Mouse (Mus musculus): ENCODE data around the gene Prkcz. TPM values are rescaled to one million over a fixed set of nuclear protein-coding genes. Genes with fewer than 3 reads are reported as not detected.

Prkcz gene
- total RNA-seq, 2 experiments from 2014 or later = 224 to 236 TPM

DNA sequence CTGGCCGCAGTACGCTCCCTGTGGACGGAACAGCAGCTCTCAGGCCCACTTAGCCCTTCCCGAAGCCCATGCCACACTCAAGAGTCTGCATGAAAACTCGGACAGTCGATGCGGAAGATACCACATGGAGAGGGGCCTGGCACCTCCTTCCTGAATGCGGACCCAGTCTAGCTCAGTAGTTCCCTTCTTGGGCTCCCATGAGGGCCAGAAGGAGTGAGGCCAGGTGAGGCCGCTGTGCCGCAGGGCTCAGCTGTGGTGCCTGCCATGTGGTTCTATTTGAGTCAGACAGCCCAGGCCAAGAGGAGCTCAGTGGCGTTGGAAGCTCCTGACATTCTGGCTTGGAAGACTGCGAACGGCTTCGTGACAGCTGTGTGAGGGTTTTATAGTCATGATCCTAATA, 66.8 kb downstream of the Prkcz start:
- DNase-seq (ENCODE audit: low spot score in 2 of 2) = no peak
- intact Hi-C loops (cut with DNase I) = no loop called here

DNA sequence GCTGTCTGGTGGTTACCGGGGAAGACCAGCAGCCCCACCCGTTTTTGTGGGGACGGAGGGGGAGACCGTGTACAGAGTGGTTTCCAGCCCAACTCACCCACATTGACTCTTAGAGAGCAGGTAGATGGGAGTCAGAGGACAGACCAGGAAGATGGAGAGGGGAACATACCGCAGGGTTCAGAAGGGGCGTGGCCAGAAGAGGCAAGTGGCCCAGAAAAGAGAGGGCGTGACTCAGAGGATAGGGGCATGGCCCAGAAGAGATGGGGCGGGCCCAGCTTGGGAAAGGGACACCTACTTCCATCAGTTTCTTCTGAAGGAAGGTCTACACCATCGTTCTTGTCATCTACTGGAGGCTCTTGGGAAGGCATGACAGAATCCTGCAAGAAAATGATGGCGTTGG, 68.3 kb downstream of the Prkcz start:
- DNase-seq (ENCODE audit: low spot score in 2 of 2) = no peak
- intact Hi-C loops (cut with DNase I) = no loop called here

DNA sequence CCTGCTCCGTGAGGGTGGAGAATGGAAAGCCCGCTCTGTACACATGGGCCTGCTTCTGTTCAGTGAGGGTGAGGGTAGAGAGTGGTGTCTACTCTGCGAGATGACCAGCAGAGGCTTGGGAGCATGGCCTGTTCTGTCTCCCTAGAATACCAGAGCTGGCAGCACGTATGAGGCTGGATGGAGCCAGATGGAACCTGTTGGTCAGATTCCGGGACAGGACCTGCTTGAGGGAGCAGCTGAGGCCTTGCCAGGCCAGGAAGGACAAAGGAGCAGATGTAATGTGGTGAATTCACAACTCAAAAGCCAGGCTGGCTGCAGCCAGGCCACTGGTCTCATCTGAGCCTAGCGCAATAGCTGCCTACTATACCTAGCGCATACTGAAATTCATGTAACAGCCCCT, 71.1 kb downstream of the Prkcz start:
- DNase-seq (ENCODE audit: low spot score in 2 of 2) = no peak
- intact Hi-C loops (cut with DNase I) = no loop called here

DNA sequence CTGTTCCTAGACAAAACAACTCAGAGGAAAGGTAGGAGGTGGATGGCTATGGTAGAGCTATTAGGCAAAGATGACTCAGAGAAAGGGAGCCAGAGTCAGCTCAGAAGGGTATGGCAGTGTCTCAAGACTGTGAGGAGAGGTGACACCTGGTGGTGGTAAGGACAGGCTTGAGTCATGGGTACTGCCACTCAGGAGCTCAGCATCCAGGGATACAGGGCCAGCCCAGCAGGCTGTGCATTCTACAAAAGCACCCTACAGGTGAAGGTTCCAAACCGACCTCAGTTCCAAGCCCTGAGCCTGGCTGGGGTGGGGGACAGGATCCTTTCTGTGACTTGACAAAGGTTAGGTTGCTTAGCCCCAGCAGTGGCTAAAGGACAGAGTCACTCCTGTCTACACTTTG, 72.6 kb downstream of the Prkcz start:
- DNase-seq (ENCODE audit: low spot score in 2 of 2) = no peak
- intact Hi-C loops (cut with DNase I) = no loop called here

DNA sequence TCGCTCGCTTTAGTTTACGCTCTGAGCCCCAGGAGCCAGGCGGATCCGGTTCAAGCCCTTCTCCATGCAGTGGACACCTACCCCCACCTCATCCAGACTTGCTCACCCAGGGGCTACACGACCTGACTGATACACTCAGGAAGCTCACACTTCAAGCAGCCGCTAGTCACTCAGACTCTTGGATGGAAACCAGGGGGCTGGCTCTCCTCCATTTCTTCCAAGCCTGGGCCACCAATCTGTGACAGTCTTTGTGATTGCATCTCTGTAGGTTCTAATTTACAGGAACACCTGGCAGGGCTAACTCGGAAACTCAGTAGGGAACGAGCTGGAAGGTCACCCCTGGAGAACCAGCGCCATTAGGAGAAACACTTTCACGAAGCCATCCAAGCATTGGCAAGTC, 73.4 kb downstream of the Prkcz start:
- intact Hi-C loops (cut with DNase I) = no loop called here
- DNase-seq (ENCODE audit: low spot score in 2 of 2) = no peak

DNA sequence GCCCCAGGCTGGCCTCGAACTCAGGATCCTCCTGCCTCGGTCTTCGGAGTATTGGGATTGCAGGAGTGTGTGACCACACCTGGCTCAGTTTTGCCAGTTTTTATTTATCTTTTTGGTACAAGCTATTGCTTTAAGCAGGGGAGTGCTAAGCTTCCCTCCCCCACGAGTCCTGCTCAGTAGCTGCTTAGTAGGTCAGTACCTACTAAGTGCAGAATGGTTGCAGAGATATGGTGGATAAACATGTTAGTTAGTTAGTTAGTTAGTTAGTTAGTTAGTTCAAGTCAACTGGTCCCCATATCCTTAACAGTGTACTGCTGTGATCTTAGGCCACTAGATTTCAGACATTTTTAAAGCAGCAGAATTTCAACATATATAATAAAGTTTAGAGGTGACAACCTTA, 75.1 kb downstream of the Prkcz start:
- no peak for DNase-seq (ENCODE audit: low spot score in 2 of 2)

DNA sequence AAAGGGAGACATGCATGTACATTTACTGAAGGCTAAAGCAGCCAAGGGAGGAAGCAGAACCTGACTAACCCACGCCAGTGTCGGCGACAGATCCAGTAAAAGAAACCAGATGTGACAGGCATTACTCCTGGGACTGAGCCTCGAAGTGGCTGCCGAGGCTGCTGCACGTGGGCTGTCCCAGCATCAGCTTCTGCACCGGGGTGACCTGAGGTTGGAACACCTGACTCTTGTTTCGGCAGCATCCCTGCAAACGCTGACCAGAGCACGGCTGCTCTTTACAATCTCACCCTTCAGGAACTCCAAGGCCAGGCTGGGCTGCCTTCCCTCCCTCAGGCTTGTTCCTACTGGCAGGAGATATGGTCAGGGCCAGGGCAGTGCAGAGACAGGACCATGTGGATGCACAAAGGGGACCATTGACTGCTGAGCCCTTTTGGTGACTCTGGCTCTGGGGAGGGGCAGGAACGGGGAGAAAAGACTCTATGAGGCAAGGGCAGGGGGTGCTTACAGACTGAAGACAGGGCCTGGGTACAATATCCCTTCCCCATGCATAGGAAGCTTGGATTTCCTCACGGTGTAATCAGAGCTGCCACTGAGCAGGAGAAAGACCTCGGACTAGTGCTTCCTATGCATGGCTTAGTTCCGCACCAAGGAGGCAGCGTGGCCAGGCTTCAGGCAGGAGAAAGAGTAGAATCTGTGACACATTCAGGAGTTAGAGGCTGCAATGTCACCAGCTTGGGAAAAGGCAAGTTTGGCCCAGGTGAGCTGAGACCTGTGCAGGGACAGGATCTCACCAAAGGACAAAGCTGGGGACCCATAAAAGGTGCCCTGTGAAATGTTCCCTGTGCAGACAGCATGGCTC, 76.4 kb downstream of the Prkcz start:
- intact Hi-C loops (cut with DNase I) = no loop called here
- DNase-seq (ENCODE audit: low spot score in 2 of 2) = no peak

More for the DNA sequence above, 75.1 kb downstream of the Prkcz start:
- intact Hi-C loops (cut with DNase I) = no loop called here

DNA sequence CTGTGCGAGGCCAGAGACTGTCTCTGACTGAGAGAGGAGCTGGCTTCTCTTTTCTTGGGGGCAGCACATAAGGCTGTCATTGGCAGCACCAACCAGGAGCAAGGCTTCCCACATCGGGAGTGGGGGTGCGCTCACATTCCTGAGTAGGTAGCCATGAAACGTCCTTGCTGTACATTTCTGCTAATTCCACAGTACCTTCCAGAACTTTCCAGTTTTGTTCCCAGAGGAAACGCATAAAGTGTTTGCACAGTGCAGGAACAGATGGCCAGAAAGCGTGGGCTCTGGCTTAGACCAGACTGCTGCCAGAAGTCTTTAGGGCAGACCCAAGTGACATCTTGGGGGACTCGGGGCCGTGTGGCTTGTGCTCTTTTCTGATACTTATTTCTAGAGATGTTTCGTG, 77.6 kb downstream of the Prkcz start:
- DNase-seq (ENCODE audit: low spot score in 2 of 2) = peak in 1 of 2 experiments; percentile 48
- intact Hi-C loops (cut with DNase I) = no loop called here

DNA sequence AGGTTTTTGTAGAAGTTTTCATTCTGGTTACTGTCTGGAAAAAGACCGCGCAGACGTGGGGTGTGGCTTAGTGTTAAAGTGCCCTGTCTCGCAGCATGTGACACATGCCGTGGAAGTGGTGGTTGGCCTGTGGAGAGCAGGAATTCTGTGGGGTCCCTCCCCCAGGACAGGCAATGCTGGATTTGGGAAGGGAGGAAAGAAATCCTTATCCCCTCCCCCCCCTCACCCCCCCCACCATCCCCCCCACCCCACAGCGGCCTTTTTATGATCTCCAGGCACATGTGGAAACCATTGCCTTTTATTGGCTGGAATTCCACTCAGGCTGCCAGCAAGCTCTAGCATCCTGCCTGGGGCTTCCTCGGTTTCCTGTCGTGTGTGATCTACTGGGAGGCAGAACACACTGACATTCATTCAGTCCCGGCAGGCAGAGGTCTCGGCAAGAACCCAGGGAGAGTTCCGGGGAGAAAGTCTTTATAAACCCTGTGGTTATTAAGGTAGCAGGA, 78.1 kb downstream of the Prkcz start:
- no peak for DNase-seq (ENCODE audit: low spot score in 2 of 2)
- intact Hi-C loops (cut with DNase I) = no loop called here

DNA sequence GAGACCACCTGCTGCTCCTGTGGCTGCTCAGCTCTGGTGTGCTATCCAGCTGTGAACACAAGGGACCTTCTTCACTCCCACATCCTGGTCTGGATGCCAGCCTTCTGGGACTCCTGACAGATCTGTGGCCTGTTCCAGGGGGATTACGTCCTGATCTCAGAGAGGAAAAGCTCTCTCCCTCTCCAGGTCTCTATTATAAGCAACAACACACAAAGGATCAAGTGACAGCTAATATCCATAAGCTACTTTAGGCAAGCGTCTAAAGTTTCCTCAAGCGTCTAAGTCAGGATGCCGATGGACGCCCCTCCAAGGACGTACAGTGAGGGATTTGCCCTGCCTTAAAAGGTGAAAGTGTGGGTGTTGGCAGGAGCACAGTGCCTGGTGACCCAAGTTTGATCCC, 78.9 kb downstream of the Prkcz start:
- intact Hi-C loops (cut with DNase I) = no loop called here
- no peak for DNase-seq (ENCODE audit: low spot score in 2 of 2)

DNA sequence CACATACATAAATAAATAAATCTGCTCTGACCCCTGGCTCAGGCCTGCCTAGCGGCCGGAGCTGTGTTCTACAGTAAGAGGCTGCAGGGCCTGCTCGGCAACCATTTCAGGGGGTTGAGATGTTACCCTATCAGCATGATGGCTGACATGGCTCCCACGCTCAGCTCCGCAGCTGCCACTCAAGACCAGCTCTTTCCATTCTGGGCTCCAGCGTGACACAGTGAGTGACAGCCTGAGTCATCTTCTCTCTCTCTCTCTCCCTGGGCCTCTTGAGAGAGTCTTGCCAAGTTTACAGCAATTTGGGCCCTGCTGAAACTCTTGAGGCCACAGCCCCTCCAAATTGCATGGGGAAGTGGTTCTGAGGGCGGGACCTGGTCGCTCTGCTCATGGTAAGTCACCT, 79.5 kb downstream of the Prkcz start:
- intact Hi-C loops (cut with DNase I) = no loop called here
- no peak for DNase-seq (ENCODE audit: low spot score in 2 of 2)

DNA sequence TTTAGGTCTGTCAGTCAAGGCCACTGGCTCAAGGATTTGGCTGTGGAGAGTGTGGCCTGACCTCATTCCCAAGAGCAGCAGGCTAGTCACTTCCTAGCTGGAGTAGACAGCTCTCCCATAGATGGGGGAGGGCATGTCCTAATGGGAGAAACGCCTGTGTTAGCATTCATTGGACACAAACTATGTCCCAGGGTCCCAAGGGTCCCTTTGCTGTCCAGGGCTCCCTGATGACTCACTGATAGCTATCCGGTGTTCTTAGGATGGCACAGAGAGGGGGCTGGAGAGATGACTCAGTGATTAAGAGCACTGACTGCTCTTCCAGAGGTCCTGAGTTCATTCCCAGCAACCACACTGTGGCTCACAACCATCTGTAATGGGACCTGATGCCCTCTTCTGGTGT, 79.9 kb downstream of the Prkcz start:
- no peak for DNase-seq (ENCODE audit: low spot score in 2 of 2)
- intact Hi-C loops (cut with DNase I) = no loop called here

DNA sequence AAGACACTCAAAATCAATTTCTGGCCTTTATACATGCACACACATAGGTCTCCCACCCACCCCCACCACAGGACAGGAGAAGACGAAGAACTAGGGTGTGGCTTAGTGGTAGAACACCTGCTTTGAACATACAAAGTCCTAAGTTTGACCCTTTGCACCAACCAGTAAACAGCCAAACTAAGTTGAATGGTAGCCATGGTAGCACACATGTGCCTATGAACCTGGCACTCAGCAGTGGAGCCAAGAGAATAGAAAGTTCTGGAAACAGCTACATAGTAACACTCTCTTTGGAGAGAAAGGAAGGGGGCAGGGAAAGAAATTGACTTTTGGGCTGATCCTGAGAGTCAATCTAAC, 80.4 kb downstream of the Prkcz start:
- DNase-seq (ENCODE audit: low spot score in 2 of 2) = no peak
- intact Hi-C loops (cut with DNase I) = no loop called here

DNA sequence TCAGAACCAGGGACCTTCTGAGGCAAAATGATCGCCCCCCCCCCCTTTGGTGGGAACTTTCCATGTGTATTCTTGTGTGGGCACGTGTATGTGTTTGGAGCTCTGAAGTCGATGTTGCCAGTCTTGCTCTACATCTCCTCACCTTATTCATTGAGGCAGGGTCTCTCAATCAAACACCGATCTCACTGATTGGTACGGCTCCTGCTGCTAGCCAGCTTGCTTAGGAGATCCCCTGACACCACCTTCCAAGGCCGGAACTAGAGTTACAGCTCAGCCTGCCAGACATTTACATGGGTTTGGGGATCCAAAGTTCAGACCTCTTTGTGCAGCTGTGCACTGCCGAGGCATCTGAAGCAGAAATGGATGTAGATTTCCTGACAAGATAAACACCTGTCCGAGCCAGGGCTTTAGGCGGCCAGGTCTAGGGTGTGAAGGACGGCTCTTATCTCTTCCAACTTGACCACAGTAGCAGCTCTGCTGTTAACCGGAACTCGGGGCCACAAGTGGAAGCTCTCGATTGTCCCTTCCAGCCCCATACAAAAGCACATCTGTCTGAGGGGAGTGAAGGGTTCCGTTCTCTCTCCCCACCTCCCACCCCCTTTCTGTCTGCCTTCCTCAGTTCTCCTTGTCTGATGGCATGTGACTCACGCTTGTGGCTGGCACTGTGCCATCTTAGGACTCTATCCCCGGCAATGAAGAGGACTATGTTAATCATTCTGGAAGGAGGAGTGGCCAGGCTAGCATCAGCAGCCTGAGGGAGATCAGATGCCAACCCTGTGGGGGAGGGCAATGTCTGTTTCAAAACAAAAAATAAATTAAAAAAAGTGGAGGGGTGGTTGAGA, 81.0 kb downstream of the Prkcz start:
- intact Hi-C loops (cut with DNase I) = no loop called here
- DNase-seq (ENCODE audit: low spot score in 2 of 2) = no peak

DNA sequence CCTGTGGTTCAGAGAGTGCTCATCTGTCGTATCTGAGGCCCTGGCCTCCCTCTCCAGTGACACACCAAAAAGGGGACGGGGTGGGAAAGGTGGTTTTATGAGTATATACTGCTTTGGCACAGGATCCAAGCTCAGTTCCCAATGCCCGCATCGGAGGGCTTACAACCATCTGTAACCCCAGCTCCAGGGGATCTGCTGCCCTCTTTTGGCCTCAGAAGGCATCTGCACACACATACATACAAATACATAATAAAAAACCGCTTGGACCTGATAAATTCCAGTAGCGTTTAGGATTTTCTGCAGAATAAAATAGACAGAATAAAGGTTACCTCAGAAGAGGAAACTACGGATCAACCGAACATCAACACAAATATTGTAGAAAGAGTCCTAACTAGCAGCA, 82.1 kb downstream of the Prkcz start:
- DNase-seq (ENCODE audit: low spot score in 2 of 2) = no peak
- intact Hi-C loops (cut with DNase I) = no loop called here

DNA sequence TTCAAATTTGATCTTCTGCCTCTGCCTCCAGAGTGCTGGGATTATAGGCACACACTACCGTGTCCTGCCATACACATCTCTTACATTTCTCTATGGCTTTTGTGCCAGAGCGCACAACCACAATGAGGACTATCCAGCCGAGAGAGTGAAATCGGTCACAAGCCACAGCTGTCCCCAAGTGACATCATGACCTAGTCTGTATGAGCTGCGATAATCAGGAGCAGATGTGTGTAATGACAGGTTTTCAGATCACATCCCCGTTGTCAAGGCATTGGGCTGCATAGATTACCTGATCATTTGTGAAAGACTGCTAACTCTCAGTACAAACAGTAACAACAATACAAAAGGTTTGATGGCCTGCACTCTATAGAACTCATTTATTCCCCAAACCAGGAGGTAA, 83.2 kb downstream of the Prkcz start:
- intact Hi-C loops (cut with DNase I) = no loop called here
- DNase-seq (ENCODE audit: low spot score in 2 of 2) = no peak

DNA sequence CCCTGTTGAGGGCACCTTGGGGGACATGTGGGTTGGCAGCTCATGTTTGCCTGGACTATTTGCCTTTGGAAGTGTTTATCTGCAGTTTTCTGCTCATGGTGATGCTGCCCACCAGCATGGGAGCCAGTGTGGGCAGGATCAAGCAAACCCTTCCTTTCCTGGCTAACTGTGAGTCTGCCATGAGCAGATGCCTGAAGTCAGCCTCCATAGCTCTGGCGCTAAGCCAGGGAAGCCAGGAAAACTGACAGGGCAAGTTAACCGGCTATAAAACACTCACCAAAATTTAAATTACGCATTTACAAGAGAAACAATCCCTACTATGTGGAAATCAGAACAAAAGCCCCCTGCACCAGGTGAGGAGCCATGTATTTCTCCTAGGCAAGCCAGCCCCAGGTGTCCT, 86.3 kb downstream of the Prkcz start:
- no peak for DNase-seq (ENCODE audit: low spot score in 2 of 2)
- intact Hi-C loops (cut with DNase I) = no loop called here

DNA sequence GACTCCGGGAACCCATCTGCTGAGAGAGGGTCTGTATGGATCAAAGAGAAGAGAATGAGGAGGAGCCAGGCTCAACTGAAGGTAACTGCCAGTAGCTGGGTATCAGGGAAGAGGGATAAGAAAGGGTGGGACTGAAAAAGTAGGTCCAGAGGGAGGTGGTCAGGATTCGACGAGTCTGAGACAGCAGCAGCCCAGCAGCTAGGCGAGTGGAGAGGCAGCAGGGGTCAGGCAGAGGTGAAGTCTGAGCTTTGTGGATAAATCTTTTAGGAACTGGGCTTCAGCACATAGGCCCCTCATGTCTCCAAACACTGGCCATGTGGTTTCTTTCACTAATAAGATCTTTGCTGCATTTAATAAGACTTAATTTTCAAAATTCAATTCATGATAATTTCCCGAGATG, 86.7 kb downstream of the Prkcz start:
- intact Hi-C loops (cut with DNase I) = no loop called here
- no peak for DNase-seq (ENCODE audit: low spot score in 2 of 2)

DNA sequence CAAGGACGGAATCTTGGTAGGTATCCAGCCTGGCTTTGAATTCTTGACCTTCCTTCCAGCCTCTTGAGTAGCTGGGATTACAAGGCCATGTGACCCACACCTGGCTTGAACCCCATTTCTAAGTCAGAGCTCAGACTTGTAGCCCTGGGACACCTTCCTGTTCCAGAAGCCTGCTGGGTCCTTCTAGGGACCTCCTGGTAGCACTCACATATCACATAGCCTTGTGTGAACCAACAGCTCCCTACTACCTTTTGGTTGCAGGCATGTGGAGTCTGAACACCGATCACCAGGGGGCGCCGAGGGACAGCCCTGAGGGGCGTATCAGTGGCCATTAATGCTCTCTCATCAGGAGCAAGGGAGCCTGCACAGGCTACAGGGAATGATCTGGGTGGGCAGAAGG, 92.8 kb downstream of the Prkcz start:
- intact Hi-C loops (cut with DNase I) = loop anchor here (2.0 kb wide), 1 partner anchor 40 kb away; no protein-coding TSS in a partner anchor

DNA sequence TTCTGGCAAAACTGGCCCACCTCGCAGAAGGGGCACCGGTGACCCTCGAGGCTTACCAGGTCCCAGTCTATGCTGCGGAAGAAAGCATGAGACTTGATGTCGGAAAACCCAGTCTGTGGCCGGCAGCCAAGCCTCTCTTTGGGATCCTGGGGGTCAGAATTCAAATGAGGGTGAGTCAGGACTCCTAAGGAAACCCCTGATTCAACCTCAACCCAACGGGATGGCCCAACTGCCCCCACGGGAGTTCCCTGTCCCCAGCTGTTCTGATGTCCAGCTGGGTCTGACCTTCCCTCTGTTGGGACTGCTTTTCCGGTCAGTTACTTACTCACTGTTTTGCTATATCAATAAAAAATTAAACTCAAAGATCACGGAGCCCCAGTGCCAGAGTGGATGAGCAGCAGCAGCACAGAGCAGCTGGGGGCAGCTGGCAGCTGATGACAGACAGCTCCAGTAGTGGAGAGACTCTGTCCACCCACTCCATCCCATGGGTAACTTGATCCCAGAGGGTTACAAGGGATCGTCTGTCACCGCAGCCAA, 93.5 kb downstream of the Prkcz start:
- intact Hi-C loops (cut with DNase I) = loop anchor here (2.0 kb wide), 1 partner anchor 41 kb away; no protein-coding TSS in a partner anchor
- DNase-seq (ENCODE audit: low spot score in 2 of 2) = no peak

More for the DNA sequence above, 92.8 kb downstream of the Prkcz start:
- peak; percentile 54 to 58 for DNase-seq (ENCODE audit: low spot score in 2 of 2)

All from left cerebral cortex, postnatal 36 days (tissue).